Mouse (Mus musculus) embryonic stem cell, embryonic (primary cell): ENCODE data around the gene Kat6b.

Experiments used
- CTCF ChIA-PET, 4 experiments: fragments of 300-600 bp in 2 of 4; fragments of 350-600 bp in 2 of 4; sonication (Branson Sonifier 250); formaldehyde crosslinking; loops; one replicate each; lab custom pipeline; 2022; ENCODE audit warnings: inconsistent platforms in 2 of 4; lab: Charles Lee
- POLR2A ChIA-PET, 4 experiments: fragments of 300-600 bp in 2 of 4; fragments of 350-600 bp in 2 of 4; sonication (Branson Sonifier 250); formaldehyde crosslinking; loops; one replicate each; lab custom pipeline; 2022; ENCODE audit warnings: antibody characterized with exemption in 4 of 4, inconsistent platforms in 1 of 4; lab: Charles Lee

Gene Kat6b

GRCm38 (mm10) chr14:21669633-21670421, 188.6 kb downstream of the Kat6b start:
- POLR2A ChIA-PET, result interaction anchor here in 2 of 4 experiments (0.5 to 2.6 kb wide), 13 partner anchors 10 to 741 kb away, joined by 3 to 10 read pairs (median 4); partner anchors contain the start of genes Adk (in 1 of the 2), Ap3m1 (in 1 of the 2) and Vcl (in 1 of the 2)

GRCm38 (mm10) chr14:21670422-21671006, 189.3 kb downstream of the Kat6b start:
- POLR2A ChIA-PET, result interaction anchor here in 2 of 4 experiments (1.0 to 2.6 kb wide), 9 partner anchors 11 to 742 kb away, joined by 3 to 10 read pairs (median 4); partner anchors contain the start of genes Adk (in 1 of the 2), Ap3m1 (in 1 of the 2) and Vcl (in 1 of the 2)
- CTCF ChIA-PET, result interaction anchor here in 2 of 4 experiments (0.8 to 1.2 kb wide), 4 partner anchors 11 to 86 kb away, joined by 3 to 5 read pairs (median 3); no protein-coding TSS in a partner anchor

More at GRCm38 (mm10) chr14:21669633-21670421, 188.6 kb downstream of the Kat6b start:
- CTCF ChIA-PET, result interaction anchor here in 3 of 4 experiments (0.7 to 1.1 kb wide), 3 partner anchors 9 to 118 kb away, joined by 3 to 5 read pairs (median 3); no protein-coding TSS in a partner anchor

DNA sequence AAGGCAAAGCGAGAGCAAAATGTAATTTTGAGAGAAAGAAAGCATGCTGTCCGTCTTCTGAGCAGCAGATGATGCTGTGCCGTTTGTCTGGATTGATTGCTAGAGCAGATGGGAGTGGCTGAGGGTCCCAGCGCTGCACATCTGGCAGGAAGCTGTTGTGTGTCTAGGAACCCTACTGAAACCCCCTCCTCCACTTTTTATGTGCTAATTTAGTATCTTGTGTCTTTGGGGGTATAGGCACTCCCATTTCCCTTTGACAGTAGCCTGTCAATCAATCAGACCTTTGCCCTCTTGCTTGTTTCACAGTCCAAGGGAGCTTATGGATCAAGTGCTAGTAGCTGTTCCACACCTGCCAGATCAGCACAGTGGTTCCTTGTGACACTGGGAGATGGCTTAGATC, 191.9 kb downstream of the Kat6b start:
- ChIA-PET POLR2A (interaction anchor here in 2 of 4 experiments (0.6 to 2.8 kb wide), 14 partner anchors 10 to 744 kb away, joined by 3 to 14 read pairs (median 3); partner anchors contain the start of genes Dusp13 (in 1 of the 2) and Vcl (in 1 of the 2)), CTCF (interaction anchor here in 2 of 4 experiments (0.7 to 1.6 kb wide), 6 partner anchors 14 to 530 kb away, joined by 3 to 5 read pairs (median 4); no protein-coding TSS in a partner anchor)

GRCm38 (mm10) chr14:21674471-21674870, 193.2 kb downstream of the Kat6b start:
- ChIA-PET CTCF (interaction anchor here in 3 of 4 experiments (0.6 to 1.7 kb wide), 6 partner anchors 15 to 1069 kb away, joined by 3 to 6 read pairs (median 4); no protein-coding TSS in a partner anchor), POLR2A (interaction anchor here in 2 of 4 experiments (0.6 to 3.1 kb wide), 8 partner anchors 8 to 617 kb away, joined by 3 to 10 read pairs (median 4); no protein-coding TSS in a partner anchor)

DNA sequence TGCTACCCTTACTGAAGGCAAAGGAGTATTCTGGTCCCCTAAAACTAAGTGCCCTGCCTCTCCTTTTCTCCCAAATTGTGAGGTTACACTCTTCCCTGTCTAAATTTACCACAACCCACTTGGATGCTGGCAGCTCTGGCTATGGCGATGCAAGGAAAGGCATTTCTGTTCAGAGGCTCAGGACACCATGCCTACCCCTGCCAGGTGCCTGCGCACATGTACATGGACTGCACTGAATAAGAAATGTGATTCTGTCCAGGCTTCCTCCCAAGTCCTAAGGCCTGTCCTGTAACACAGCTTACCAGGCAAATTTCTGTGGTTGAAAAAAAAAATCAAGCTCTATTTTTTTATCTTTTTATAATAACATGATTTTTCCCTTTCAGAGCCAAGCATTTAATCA, 195.0 kb downstream of the Kat6b start:
- CTCF ChIA-PET, result interaction anchor here in 1 of 4 experiments (1.5 kb wide), 1 partner anchor 66 kb away, joined by 4 read pairs; no protein-coding TSS in a partner anchor
- POLR2A ChIA-PET, result interaction anchor here in 3 of 4 experiments (0.6 to 3.1 kb wide), 8 partner anchors 9 to 1474 kb away, joined by 3 to 6 read pairs (median 4); no protein-coding TSS in a partner anchor

DNA sequence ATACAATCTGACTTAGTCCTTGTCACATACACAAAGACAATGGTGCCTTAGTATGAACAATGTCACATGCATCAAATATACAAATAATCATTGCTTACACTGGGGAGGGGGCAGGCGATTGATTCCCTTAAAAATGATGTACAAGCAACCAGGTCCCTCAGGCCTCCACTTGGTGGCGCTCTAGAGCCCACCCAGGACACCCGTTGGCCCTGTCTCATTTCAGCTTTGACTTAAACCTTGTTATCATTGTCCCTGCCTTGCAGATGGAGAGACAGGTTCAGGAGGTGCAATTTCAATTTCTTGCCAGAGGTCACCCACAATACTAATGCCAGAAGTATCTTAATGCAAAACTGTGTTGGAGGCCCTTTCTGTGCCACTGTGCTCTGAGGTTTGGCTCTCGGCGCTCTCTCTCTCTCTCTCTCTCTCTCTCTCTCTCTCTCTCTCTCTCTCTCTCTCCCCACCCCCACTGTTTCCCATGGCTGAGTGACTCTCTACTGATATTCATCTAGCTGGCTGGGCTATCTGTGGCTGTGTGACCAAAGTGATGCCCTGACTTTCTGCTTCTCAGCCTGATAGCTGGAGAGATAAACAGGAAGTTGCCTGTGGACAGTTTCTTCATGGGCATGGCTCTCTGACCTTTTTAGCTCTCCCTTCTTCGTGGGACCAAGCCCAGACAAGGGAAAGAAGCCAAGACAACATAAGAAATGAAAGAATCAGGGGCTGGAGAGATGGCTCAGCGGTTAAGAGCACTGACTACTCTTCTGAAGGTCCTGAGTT, 197.5 kb downstream of the Kat6b start:
- CTCF ChIA-PET, result interaction anchor here (0.6 to 2.2 kb wide), 24 partner anchors 9 to 817 kb away, joined by 3 to 14 read pairs (median 4); no protein-coding TSS in a partner anchor
- POLR2A ChIA-PET, result interaction anchor here in 2 of 4 experiments (0.6 to 1.0 kb wide), 4 partner anchors 17 to 1435 kb away, joined by 3 to 5 read pairs (median 4); no protein-coding TSS in a partner anchor

DNA sequence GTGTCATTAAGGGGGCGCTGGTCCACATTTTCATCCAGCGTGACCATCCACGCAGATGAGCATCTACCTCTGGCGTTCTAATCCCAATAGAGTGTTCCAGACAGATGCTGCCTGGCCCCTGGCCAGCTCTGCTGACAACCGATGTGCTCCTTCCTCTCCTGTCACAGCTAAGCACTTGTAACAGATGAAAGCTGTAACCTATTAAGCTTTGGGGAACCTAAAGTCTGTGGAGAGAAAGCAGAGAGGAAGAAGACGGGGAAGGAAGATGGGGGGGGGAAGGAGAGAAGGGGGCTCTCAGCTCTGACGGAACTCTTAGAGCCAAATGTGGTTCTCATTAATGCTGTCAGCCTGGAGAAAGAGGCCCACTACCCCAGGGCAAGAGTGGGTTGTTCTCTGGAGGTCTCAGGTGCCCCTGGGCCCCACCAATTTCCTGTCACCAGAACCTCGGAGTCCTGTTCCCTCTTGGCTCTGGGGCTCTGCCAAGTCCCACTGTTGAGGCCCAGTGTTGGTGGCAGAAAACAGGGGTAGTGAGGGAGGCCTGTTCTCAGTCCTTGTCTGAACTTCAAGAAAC, 198.5 kb downstream of the Kat6b start:
- ChIA-PET POLR2A (interaction anchor here in 1 of 4 experiments (0.6 kb wide), 1 partner anchor 581 kb away, joined by 14 read pairs; no protein-coding TSS in a partner anchor), CTCF (interaction anchor here in 2 of 4 experiments (1.2 to 2.2 kb wide), 4 partner anchors 13 to 62 kb away, joined by 3 to 14 read pairs (median 8); no protein-coding TSS in a partner anchor)

GRCm38 (mm10) chr14:21682681-21683129, 201.5 kb downstream of the Kat6b start:
- POLR2A ChIA-PET, result interaction anchor here in 3 of 4 experiments (0.7 to 2.4 kb wide), 9 partner anchors 8 to 630 kb away, joined by 3 to 10 read pairs (median 3); partner anchors contain the start of genes Adk (in 2 of the 3) and Ap3m1 (in 2 of the 3)
- CTCF ChIA-PET, result interaction anchor here in 2 of 4 experiments (0.7 to 2.1 kb wide), 7 partner anchors 59 to 631 kb away, joined by 3 to 10 read pairs (median 4); no protein-coding TSS in a partner anchor

GRCm38 (mm10) chr14:21683834-21684233, 202.6 kb downstream of the Kat6b start:
- ChIA-PET CTCF (interaction anchor here in 2 of 4 experiments (1.6 kb wide), 2 partner anchors 58 kb away, joined by 5 to 10 read pairs; no protein-coding TSS in a partner anchor), POLR2A (interaction anchor here in 1 of 4 experiments (0.6 to 2.4 kb wide), 4 partner anchors 10 to 219 kb away, joined by 3 to 10 read pairs (median 3); no protein-coding TSS in a partner anchor)

DNA sequence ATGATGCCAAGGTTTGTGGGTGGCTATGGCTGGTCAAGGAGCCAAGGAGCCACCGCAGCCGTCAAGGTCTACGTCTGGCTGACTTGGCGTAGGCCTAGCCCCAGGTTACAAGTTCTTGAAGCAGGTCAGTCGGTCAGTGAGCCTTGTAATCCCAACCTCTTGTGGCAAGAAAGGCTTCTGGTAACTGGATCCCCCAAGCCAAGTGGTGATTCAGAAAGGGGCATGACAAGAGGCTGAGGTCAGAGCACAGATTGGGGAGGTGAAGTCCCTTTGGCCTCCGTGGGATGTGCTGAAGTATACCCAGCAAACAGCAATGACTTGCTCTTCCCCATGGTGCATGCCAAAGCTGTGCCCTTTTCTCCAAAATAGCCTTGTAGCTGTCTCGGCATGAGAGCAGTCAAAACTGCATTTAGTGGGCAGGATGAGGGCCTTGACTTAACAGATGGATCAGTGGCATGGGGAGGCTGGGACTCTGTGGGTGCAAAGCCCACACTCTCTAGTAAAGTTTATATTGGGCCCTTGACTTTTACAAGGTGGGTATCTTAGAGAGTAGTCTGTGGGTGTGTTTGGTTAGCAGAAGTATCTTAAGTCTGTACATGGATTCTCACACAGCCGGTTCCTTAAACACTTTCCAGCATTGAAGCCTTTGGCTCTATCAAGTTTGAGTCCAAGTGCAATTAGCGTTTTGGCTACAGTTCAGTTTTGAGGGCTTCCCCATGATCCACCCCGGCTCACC, 204.3 kb downstream of the Kat6b start:
- POLR2A ChIA-PET, result interaction anchor here in 2 of 4 experiments (0.7 to 1.1 kb wide), 6 partner anchors 10 to 1702 kb away, joined by 3 to 13 read pairs (median 3); no protein-coding TSS in a partner anchor
- CTCF ChIA-PET, result interaction anchor here in 2 of 4 experiments (0.6 to 1.6 kb wide), 3 partner anchors 56 to 168 kb away, joined by 4 to 5 read pairs (median 5); no protein-coding TSS in a partner anchor

DNA sequence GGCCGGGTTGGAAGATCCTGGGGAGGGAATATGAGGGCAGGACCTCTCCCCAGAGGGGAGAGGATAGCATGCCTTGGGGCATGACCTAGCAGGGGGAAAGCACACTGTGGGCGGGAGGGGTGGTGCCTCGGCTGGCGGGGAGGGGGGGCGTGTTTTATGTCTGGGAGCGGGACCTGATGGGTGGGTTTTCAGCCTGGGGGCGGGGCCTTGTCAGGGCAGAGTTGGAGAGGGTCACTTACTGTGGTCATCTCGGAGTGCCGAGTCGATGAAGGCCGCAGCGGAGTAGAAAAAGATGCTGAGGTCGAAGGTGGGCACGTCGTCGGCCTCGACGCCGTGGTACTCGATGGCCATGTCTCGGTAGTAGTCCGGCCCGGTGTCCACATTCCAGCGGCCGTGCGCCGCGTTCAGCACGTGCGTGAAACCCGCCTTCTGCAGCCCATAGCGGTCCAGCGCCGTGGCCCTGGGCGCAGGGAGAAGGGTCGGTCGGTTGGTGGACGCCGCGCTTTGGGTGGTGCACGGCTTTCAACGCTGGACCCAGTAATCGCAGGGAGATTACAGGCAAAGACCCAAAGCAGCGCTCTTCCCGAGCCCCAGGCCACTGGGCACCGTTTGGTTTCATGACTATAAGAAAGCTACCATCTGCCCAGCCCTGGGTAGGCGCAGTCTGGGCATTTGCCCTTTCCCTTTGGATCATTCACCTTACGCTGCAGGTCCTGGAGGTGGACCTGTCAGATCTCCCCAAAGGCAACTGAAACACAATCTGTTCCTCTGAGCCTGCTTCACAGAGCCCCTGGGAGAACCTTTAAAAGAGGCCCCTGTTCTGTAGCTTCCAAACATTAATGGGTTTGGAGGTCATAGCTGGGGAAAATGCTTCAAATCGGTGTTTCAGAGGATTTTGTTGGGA, 205.4 kb downstream of the Kat6b start:
- POLR2A ChIA-PET, result interaction anchor here in 2 of 4 experiments (0.6 to 1.1 kb wide), 3 partner anchors 9 to 65 kb away, joined by 3 read pairs; no protein-coding TSS in a partner anchor
- CTCF ChIA-PET, result interaction anchor here in 1 of 4 experiments (0.6 to 1.3 kb wide), 2 partner anchors 55 to 167 kb away, joined by 3 to 4 read pairs; no protein-coding TSS in a partner anchor

DNA sequence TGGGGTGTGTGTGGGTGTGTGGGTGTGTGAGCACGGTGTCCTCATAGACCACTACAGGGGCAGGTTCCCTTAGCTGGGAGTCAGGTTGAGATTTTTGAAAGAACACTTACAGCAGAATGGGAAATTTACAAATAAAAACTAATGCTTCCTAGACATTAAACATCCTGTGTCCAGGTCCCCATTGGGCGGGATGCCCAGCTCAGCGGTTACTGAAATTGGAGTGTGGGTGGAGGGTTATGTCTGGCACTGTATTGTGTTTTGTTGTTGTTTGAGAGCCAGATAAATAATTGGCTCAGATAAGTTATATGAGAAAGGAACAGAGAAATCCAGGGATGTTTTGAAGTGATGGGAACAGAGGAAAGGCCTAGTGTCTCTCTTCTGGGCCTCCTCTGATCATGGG, 209.8 kb downstream of the Kat6b start:
- CTCF ChIA-PET, result interaction anchor here in 1 of 4 experiments (0.8 kb wide), 1 partner anchor 51 kb away, joined by 5 read pairs; no protein-coding TSS in a partner anchor
- POLR2A ChIA-PET, result interaction anchor here in 2 of 4 experiments (1.3 to 1.4 kb wide), 2 partner anchors 8 to 34 kb away, joined by 3 read pairs; no protein-coding TSS in a partner anchor

DNA sequence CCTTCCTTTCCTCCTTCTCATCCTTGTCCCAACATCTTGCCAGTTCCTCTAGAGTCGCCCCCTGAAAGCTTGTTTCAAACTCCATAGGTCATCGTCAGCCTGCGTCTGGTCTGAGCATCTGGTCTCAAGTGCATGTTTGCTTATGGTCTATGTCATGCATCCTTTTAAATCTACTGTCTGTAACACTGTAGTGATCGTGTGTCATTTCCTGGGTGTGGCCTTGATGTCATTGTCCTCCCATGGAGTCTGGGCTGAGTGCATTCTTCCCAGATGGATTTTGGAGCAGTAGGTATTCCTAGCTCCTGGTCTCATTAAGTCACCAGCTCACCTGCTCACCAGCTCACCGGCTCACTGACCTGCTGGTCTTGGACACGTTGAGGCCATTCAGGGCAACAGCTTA, 213.8 kb downstream of the Kat6b start:
- CTCF ChIA-PET, result no interaction called here
- POLR2A ChIA-PET, result interaction anchor here in 2 of 4 experiments (0.8 to 1.2 kb wide), 3 partner anchors 9 to 47 kb away, joined by 3 to 6 read pairs (median 3); no protein-coding TSS in a partner anchor

- ChIA-PET POLR2A (interaction anchor here in 1 of 4 experiments (0.7 kb wide), 1 partner anchor 17 kb away, joined by 3 read pairs; no protein-coding TSS in a partner anchor), CTCF (interaction anchor here in 1 of 4 experiments (1.0 kb wide), 1 partner anchor 45 kb away, joined by 3 read pairs; no protein-coding TSS in a partner anchor)
Measured at GRCm38 (mm10) chr14:21696186-21696830, 215.1 kb downstream of the Kat6b start.
